Mouse (Mus musculus): ENCODE data around the gene Slc23a2.

The Slc23a2 gene

GRCm38 (mm10) chr2:132133436-132133835 lies 11.5 kb downstream of the Slc23a2 start:
- DNase-seq = no peak

GRCm38 (mm10) chr2:132131266-132131665 lies 13.6 kb downstream of the Slc23a2 start:
- DNase-seq = peak; percentile 79

- DNase-seq = no peak
Measured at GRCm38 (mm10) chr2:132129980-132130379, 14.9 kb downstream of the Slc23a2 start.

GRCm38 (mm10) chr2:132129247-132129646 lies 15.7 kb downstream of the Slc23a2 start:
- no peak for DNase-seq

GRCm38 (mm10) chr2:132127904-132128303 lies 17.0 kb downstream of the Slc23a2 start:
- no peak for DNase-seq

GRCm38 (mm10) chr2:132126292-132126691 lies 18.6 kb downstream of the Slc23a2 start:
- DNase-seq = no peak

GRCm38 (mm10) chr2:132123063-132123462 lies 21.8 kb downstream of the Slc23a2 start:
- DNase-seq = no peak

- no peak for DNase-seq
Measured at GRCm38 (mm10) chr2:132121050-132121449, 23.9 kb downstream of the Slc23a2 start.

GRCm38 (mm10) chr2:132118646-132119045 lies 26.3 kb downstream of the Slc23a2 start:
- no peak for DNase-seq

GRCm38 (mm10) chr2:132115936-132116335 lies 29.0 kb downstream of the Slc23a2 start:
- DNase-seq = no peak

GRCm38 (mm10) chr2:132115344-132115743 lies 29.6 kb downstream of the Slc23a2 start:
- DNase-seq = no peak

- no peak for DNase-seq
Measured at GRCm38 (mm10) chr2:132113962-132114759, 30.7 kb downstream of the Slc23a2 start.

- no peak for DNase-seq
Measured at GRCm38 (mm10) chr2:132112319-132112718, 32.6 kb downstream of the Slc23a2 start.

- no peak for DNase-seq
Measured at GRCm38 (mm10) chr2:132111905-132112304, 33.0 kb downstream of the Slc23a2 start.

GRCm38 (mm10) chr2:132111266-132111665 lies 33.6 kb downstream of the Slc23a2 start:
- DNase-seq = peak; percentile 59

- DNase-seq = no peak
Measured at GRCm38 (mm10) chr2:132110702-132111101, 34.2 kb downstream of the Slc23a2 start.

- DNase-seq = no peak
Measured at GRCm38 (mm10) chr2:132108988-132109387, 35.9 kb downstream of the Slc23a2 start.

GRCm38 (mm10) chr2:132107611-132108010 lies 37.3 kb downstream of the Slc23a2 start:
- DNase-seq = peak; percentile 49

GRCm38 (mm10) chr2:132106069-132106468 lies 38.8 kb downstream of the Slc23a2 start:
- DNase-seq = no peak

GRCm38 (mm10) chr2:132103265-132103664 lies 41.6 kb downstream of the Slc23a2 start:
- DNase-seq = no peak

GRCm38 (mm10) chr2:132102505-132103130 lies 42.3 kb downstream of the Slc23a2 start:
- DNase-seq = no peak

GRCm38 (mm10) chr2:132098942-132099672 lies 45.8 kb downstream of the Slc23a2 start:
- no peak for DNase-seq

- DNase-seq = no peak
Measured at GRCm38 (mm10) chr2:132098365-132098764, 46.5 kb downstream of the Slc23a2 start.

GRCm38 (mm10) chr2:132096582-132096981 lies 48.3 kb downstream of the Slc23a2 start:
- no peak for DNase-seq
